Mouse (Mus musculus) cerebellum, adult 11-12 months (tissue): Measurements from ENCODE around the gene Cd200.
"Not testable (repeated sequence)": the region's sequence is repeated elsewhere in the genome, so short reads cannot be mapped to it uniquely, and the experiment has no call there.

Source experiments
- DNase-seq: peaks from one replicate; pipeline ENCODE4 v3.0.0; 2022

Gene Cd200

DNA sequence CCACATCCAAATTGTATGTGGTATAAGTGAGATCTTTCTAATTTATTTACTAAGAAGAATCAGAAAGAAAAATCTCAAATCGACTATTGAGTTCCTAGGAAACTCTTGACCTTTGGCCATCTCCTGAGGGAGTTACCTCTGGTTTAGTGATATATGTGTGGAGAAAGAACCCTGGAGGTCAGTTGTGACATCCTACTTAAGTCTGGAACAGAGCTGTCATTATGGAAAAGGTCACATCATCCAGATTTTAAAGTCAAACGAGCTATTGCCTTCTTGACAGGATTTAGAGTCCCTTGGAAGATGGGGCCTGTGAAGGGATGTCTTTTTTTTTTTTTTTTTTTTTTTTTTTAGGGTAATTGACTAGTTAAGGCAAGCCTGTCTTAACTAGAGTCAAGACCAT, 32.0 kb downstream of the Cd200 start:
- DNase-seq, result no peak

DNA sequence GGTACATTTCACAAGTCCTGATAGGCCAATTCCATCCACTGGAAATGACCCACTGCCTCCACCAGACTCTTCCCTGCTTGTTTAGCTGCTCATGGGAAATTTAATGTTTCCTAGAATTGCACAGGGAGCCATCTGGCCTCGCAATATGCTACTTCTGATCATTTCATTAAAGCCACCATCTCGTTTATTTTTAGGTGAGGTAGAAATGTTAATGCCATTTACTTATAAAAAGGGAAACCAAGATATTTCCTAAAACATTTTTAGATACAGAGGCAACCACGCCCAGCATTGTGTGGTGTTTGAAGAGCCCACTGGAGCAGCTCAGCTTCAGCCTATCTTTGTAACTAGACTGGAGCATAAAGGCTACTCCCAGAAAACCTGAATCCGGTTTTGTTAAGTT, 32.6 kb downstream of the Cd200 start:
- DNase-seq, result no peak

DNA sequence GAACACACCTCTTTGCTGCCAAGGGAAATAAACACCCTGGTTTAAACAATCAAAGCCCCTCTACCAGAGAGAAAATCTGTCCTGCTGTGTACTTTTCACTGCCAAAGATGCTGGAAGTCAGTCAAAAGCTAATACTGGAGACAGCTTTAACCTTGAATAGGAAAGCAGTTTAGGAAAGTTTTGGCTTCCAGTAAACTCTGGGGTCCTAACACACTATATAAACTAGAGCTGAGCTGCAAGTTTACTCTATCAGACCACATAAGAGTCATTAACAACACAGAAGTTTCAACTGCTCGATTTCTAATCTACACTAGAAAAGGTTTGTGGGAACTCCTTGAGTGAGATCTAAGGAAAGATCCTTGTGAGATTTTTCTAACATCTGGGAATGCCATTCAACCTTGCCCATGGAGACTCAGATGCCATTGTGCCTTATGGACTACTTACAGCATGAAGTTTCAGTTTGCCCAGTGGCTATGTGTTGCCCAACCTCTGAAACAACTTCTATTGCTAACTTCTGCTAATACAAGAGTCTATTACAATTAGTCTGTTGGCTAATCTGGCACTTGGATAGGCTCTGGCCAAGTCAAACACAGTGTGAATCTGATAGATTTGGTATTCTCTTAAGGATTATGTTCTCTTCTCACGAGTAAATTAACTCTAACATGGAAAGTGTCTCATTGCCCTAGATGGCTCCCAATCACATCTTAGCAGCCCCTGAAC, 33.2 kb downstream of the Cd200 start:
- no peak for DNase-seq

DNA sequence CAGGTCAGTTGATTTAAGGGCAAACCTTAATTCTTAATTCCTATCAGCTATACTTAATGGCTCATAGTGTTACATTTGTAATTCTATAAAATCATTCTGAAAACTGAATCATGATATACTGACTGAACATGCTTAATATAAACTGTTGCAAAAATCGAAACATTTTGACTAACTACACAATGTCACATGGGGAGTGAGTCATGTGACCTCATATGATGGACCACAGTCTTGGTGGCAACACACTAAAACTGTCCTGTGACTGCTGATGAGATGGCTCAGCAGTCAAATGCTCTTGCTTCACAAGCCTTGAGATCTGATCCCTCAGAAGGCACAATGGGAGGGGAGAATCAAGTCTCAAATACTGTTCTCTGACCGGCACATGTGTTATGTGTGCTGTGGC, 34.8 kb downstream of the Cd200 start:
- DNase-seq, result no peak

DNA sequence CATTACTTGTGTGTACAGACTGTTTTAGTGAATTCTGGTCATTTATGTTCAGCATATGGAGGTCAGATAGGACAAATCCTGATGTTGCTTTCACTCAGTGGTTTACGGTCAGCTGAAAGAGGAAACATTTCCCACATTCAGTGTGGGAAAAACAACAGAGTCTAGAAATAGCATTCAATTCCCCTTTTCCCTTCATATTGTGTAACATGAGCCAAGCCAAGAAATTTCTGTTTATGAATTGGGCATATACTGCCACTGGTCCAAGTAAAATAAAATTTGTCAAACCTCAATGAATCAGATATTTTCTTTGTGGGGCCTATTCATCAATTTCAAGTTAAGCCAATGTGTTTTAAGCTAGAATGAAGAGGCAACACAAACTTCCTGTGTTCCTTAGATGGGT, 37.8 kb downstream of the Cd200 start:
- no peak for DNase-seq

DNA sequence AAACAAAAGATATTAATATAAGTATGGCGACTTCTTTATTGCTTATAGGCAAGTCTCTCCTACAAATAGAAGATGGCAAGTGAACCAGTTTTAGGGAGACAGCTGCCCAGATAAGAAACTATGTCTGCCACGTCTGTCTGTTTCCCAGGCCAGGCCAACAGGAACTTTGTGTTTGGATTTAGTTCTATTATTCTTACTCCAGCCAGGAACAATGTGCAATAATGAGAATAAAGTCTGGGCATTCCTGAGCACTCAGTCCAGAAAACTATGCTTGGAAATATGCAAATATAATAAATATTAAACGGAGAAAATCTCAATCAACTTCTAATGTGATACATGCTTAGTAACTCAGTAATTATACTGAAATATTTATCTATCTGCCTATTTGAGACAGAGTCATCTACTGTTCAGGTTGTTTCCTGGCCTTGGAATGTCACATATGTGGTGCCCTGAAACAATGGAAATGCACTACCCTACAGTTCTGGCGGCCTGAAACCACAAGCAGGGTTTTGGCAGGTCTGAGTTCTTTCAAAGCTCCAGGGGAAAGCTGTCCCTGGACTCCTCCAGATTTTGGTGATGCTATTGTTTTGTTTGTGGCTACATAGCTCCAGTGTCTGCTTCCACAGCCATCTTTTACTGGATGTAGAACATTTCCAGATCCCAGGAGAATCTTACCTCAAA, 39.4 kb downstream of the Cd200 start:
- DNase-seq, result no peak

DNA sequence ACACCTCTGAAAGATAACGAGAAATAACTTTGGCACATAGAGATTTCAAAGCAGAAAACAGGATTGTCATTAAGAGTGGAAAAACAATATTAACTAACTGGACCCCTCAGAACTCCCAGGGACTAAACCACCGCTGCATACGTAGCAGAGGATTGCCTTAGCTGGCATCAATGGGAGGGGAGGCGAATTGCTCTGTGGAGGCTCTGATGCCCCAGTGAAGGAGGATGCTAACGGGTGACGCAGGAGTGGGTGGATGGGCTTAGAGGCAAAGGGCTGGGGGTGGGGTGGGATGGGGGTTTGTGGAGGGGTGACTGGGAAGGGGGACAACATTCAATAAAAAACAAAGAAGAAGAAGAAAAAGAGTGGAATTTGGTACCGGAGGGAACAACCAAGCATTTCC, 42.7 kb downstream of the Cd200 start:
- no peak for DNase-seq

DNA sequence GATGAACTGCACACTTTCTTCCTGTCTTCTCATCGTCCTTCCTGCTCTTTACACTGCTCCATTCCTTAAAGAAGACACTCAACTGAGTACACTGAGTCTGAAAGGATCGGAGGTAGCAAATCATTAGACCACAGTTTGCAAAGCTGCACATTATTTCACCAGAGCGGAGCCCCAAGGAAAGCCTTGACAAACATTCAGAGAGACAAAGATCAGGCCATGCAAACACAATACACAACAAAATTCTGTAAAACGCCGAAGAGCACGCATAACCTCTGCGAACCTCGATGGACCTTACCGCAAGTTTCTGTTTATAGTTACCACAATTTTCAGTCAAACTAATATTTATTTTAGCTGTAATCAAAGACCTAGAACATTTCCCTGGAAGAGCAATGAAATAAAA, 43.5 kb downstream of the Cd200 start:
- no peak for DNase-seq

DNA sequence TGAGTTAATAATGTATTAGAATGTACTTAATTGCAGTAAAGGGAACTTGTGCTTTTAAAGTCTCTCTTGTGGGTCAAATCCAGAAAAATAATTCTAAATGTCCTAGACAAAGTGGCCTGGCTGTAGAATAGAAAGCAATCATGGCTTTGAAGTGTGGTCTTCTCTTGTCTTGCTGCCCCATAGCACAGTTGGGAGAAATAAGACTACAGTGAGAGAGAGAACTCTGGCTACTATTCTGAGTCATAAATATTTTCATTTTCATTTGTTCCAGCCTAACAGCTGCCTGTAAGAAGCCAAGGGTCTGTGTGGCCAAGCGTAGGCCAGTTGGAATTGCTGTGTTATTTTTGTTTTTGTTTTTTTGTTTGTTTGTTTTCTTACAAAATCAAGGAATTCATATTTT, 44.2 kb downstream of the Cd200 start:
- DNase-seq, result no peak

DNA sequence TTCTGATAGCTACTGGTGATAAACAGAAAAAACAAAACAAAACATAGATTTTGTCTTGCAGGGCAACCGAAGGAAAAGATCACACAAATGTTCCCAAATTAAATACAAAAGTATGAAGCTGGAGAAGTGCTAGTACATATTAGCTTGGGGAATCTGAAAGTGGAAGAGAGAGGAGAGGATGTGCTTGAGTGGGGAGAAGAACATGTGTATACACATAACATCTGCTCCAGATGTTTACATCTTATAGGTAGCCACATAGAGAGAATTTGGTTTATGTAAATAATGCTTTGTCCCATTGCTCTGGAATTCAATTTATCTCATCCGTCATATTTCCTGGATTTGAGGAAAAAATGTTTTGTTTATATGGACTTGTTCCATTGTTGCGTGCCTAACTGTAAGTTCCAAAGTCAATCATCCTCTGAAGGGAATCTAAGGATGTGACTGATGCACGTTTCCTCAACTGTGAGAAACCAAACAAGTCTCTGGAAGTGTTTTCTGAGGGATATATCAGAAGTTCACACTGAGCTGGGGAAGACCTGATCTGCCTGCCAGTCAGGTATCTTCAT, 45.3 kb downstream of the Cd200 start:
- DNase-seq, result no peak

DNA sequence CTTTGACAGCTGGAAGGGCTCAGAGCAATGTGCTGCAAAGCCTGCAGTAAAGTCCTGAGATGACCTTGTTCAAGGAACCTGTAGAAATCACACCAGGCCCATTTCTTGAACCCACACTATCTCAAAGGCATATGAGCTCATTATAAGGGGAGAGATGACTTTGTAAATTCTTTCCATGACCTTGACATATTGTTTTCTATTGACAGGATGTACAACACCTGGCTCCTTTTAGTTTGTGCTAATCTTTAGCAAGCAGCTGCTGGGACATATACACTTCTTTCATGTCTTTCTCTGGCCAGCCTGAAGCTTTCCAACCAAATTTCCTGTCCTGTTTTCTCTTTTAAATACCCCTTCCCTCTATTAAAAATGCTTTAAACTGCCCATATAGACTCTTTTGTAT, 47.4 kb downstream of the Cd200 start:
- DNase-seq, result no peak

DNA sequence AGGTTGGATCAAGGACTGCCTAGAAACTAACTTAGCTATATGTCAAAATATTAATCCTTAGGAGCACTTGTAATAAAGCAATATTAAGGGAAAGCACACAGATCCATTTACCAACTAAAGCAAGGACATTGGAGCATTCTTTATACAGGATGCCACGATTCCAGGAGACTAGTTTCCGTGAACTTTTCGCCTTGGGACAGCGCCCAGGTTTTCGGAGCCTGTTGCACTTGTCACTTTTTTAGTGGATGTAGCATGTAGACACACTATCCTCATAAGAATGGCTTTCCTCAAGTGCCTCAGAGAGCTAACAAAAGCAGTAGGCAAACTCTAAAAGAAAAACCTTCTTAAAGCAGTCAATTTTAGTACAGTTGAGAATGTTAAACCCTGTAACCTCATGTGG, 50.4 kb downstream of the Cd200 start:
- not testable (repeated sequence) for DNase-seq

DNA sequence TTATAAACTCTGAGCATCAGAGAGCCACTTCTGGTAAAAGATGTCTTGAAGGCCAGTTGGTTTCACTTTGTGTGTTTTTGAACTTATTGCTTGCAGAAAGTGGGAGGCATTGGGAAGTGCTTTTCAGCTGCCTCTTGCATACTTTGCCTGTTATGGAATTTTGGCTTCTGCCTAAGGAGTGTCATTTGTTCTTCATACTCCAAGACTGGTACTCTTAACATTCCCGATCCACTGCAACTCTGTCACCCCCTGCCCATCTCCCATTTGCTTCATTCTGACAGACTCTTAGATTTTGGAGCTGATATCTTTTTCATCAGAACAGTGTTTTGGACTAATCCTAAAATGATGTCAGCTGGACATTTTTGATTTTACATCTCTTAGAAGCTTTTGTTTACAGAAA, 51.7 kb downstream of the Cd200 start:
- DNase-seq, result no peak

DNA sequence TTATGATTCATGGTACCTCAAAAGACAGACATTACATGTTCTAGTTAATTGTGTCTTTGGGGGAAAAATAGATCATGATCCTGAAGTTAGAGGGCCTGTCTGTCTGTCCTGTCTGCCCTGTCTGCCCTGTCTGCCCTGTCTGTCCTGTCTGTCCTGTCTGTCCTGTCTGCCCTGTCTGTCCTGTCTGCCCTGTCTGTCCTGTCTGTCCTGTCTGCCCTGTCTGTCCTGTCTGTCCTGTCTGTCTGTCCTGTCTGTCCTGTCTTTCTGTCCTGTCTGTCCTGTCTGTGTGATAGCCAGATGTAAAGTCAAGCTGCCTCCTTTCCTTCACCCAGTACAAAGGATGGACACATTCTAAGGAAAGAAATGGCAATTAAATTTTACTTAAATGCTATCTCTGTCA, 56.0 kb downstream of the Cd200 start:
- DNase-seq, result no peak

DNA sequence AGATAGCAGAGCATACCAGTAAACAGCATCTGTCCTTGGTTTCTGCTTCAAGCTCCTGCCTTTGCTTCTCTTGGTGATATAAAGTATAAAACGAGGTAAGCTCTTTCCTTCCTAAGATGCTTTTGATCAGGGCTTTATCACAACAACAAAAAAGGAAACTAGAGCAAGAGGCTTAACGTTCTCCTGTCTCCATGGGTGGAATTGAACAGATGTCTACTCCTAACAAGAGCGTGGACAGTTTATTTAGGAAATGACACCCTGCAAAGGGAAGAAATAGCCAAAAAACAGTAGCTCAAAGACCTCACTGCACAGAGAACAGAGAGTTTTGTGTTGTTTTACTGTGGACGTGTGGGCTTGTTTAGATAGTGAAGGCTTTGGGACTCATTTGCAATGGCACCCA, 58.1 kb downstream of the Cd200 start:
- no peak for DNase-seq

DNA sequence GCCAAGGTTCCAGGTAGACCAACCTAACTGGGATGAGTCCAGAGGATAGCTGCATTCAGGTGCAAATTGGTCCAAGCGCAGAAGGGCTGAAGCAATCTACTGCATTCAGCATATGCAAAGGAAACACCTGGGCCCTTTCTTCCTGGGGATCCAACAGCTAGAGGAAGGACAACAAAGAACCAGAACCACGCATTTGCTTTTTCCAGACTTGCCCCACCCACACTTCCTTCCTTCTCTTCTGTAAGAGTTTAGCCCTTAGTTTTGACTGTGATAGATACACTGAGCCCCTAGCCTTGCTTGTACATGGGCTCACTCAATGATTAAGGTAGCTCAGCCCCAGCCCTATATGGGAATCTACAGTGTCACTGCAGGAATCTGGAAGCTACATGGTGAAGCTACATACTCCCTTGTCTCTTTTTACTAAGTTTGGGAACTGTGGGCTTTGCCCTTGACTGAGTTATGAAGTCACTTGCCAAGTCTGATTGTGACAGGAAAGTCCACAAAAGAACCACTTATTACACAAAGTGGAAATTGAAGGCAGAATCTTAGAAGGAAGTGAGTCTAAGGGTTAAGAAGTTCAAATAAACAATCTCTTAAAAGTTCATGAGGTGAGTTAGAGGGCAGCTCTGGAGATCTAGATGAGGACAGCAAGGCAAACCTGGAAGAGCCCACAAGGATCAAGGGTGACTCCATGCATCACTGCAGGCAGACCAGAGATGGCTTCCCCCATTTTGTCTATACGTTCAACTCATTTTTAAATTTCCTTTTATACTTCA, 59.1 kb downstream of the Cd200 start:
- DNase-seq, result no peak

DNA sequence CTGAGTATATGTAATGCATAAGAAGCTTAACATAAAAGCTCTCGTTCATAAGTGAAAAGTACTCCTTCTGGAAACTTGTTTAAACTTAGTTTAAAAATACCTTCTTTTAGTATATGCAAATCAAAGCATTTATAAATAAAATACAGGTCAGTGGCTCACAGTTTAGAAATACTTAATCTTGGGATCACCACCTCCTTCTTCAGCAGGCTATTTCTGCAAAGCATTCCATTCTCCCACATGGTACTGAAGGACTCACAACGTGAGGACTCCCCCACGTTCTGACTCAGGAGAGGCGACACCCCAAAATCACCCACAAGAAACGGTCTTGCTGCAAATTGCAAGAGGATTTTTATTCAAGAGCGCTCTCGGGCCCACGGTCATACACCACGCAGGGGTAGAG, 60.6 kb downstream of the Cd200 start:
- not testable (repeated sequence) for DNase-seq

DNA sequence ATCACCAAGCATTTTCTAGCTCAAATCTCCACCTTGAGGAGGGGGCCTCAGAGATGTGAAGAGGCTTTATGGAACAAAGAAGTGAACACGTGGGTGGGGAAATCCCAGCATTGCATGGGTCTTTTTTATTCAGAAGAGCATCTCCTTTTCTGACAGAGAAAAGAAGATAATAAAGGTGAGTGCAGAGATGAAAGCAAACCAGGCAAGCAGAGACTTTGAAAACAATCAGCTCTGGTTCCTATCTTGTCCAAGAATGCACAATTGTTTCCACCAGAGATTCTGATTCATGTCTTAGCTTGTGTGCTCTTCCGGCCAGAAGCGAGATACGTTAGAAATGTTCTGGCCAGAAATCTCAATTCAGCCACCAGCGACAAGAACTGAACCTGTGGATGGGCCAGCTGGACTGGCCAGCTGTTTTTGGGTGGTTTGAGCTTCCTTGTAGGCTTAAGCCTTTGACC, 61.9 kb downstream of the Cd200 start:
- DNase-seq, result no peak

DNA sequence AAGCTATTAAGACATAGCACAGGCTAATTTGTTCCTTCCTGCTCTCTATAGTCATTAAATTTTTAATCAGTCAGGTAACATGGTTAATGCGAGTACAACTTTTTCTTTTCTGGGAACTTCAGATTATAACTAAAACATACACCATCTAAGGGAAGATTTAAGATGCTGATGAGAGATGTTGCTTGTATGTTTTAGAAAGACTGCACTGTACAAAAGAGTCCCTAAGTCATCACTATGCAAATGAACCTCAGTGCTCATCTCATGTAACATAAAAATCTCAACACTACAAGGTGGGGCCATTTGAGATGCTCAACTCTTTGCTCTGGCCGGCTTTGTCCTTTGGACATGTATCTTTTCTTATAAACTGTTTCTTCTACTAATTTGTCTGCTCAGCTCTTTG, 62.5 kb downstream of the Cd200 start:
- DNase-seq, result no peak

DNA sequence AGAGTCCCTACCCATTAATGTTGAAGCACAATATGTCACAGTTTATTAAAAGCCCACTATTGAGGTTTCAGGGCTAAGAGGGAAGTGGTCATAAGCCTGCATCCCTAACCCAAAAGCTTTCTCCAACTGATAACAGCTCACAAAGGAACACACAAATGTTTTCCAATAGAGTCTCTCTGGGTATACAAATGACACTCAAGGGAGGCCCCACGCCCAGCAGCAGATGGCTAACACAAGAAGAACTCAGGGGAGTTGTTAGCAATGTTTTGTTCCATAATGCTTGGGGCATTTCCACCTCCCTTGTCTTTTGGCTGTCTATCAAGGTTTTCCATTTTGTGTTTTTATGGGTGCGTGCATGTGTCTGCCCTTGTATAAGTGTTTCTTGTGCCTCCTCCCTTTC, 64.0 kb downstream of the Cd200 start:
- no peak for DNase-seq

DNA sequence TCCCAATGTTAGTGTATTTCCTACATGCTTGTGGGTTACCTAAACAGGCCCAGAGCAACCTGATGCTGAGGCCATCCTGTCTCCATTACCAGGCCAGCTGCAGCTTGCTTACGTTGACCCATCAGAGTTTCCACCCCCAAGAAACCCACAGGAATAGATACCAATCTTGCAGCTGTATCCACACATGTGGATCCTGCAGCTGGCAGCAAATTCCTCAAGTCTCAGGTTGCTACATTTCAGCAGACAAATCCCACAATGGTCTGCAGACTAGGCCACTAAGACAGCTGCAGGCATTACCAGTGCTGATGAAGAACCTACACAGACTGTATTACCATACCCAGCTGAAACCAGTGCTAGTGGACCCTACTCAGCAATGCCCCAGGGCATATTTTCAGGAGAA, 72.4 kb downstream of the Cd200 start:
- no peak for DNase-seq

DNA sequence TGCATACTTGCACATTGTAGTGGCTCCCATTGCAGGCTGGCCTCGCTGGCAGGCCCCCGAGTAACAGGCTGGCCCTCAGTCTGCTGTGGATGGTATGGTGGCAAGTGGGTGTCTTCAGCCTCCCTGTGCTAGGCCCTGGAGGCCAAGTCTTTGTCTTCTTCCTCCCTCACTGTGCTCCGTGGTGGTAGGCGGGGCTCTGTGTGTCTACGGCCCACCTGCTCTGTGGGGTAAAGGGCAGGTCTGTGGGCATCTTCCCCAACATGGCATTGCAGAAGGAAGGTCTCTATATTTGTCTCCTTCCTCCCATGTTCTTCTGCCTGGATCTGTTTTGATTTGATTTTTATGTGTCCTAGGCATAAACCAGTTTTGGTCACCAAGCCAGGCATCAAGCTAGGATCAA, 74.0 kb downstream of the Cd200 start:
- DNase-seq, result no peak

DNA sequence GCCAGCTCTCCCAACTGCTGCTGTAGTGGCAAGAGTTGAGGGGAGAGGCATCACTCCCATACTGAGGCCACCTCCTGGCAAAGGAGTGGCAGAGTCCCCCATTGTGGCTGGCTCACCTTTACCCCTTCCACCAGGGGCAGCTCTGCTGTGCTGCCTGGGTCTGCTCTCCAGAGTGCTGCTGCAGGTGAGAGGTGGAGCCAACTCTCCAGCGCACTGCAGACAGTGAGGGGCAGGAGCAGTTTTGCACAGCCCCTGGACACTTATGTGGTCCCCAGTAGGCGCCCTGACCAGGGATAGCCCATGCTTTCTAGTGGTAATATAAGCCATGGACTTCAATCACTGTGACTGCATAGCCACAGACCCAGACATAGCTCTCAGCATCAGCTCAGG, 74.5 kb downstream of the Cd200 start:
- no peak for DNase-seq
